Mouse (Mus musculus): ENCODE measurements at regions not wholly inside any gene's neighbourhood (a gene's known extent, or its start where the extent isn't known, plus 50 kb on each side); places are given as distances from the start of the nearest gene placed in this dataset.

DNA sequence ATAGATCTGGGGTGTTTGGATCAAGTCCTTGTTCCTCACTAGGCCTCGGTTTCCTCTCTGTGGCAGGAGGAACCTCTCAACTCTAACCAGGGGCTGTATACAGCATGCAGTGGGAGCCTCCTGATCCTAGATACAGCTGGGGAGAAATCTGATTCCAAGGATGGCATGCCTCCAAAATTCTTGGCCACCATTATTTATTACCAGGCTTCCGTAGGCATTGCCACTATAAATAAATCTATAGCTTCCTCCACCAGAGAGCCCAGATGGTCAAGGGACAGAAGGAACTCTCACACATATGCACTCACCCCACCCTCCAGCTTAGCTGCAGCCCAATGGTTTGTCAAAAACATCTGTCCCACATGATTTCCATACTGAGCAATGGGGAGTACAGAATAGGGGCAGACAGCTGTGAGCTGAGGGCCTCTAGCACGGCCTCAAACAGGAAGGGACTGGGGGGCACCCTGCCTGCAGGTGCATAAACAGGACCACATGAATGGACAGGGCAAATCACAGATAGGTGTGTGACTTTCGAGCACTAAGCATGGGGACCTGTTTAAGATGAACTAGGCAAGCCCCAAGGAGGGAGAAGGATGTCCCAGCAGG is 100.8 kb upstream of the Mgme1 start:
- DNase-seq (ENCODE audit: low spot score) = no peak

DNA sequence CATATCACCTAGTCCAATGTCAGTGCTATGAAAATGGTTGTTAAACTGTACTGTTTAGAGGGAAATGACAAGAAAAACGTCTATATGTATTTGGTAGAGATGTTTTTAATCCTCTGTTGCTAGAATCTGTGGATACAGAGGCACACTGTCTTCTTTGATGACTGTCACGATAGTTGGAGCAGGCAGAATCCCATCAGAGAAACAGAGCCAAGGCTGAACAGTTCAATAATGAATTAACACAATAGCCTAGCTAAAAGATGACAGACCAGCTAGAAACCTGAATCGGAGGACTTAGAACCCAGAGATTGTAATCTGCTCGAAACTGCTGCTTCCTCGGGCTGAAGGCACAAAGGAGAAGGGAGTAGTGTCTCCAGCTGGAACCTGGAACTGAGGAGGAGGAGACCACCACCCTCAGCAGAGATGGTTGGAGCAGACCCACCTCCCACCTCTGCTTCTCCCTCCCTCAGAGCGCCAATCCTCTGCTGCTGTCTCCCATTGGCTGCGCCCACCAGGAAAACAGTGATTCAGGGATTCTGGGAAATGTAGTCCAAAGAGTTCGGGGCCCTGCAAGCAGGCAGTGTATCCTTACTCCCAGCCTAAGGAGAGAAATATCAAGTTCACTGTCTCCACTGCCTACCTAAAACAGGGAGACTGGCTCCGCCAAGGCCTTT is 98.2 kb upstream of the Mgme1 start:
- DNase-seq (ENCODE audit: low spot score) = peak; percentile 82

DNA sequence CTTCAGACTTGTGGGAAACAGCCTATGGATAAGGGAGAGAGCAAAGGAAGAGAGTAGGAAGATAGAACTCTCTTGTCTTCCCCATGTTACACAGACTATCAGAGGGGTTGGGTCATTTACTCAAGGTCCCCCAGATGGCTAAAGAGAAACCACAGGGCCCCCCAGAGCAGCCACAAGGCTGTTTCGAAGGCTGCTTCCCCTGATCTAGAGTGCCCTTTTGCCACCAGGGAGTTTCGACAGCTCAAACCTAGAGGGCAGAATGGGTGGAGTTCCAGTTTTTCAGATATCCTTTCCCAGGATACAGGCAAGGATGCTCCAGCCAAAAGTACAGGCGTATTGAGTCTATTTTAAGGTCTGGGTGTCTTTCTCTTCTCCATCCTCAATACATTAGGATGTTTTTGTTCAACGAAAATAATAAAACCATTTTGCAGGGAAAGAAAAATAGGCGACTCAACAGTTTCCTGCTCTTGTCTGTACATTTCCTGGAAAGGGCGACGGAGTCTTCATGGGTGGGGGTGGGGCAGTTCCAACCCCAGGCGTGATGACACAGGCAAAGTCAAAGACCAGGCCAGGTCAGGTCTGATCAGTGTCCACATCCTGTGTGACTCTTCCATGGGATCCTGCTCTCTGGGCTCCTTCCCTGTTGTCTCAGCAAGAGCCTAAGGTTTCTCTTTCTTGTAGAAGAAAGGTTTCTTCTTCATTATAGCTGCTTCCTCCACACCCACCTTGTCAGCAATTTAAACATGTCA is 96.9 kb upstream of the Mgme1 start:
- no peak for DNase-seq (ENCODE audit: low spot score)

DNA sequence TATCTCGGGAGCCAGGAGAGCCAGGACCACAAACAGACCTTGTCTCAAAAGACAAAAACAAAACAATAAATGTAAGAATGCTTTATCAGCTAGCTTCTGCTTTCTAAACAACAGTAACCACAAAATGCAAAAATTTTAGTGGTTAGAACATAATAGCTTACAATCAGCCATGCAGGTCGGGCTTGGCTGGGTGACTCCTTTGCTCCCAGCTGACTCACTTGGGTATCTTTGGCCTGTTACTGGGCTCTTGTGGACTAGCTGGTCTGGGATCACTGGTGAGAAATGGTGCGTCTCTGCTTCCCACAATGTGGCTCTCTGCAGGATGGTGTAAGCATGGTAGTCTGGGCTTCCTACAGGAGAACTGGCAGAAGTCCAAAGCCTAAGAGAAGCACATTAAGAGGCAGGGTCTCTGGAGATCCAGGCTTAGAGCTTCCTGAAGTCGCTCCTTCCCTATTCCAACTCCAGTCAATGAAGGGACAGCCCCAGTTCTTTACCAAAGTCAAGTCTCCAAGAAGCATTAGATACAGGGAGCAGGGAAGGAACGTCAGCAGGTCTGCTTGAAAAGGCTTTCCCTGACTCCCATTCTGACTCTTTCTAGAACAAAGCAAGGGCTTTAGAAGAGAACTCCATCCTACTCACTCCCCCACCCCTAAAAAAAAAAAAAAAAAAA is 96.0 kb upstream of the Mgme1 start:
- no peak for DNase-seq (ENCODE audit: low spot score)

DNA sequence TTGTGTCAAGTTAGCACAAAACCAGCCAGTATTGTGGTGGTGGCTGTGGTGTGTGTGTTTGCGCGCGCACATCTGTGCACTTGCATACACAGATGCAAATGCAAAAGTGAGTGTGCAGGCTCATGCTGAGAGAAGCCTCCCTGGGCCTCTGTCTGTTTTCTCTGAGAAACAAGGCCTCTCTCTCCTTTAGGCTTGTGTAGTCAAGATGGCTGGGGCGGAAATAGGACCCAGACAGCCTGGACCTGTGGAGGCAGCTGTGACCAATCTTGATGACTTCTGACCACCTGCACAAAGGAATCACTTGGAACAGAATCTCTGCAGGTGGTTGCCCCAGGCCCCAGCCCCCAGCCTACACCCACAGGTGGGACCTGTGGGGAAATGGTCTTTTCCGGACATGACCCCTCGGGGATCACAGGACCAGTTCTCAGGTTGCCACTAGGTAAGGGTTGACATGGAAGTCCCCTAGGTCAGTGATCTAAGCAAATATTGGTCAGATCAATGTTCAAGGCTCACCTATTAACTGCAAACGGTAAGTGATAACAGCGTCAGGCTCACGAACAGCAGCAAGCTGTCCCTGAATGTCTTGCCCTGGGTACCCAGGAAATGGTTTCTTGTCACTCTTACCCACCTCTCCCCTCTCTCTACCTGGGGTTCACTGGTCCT is 93.8 kb upstream of the Mgme1 start:
- DNase-seq (ENCODE audit: low spot score) = no peak

DNA sequence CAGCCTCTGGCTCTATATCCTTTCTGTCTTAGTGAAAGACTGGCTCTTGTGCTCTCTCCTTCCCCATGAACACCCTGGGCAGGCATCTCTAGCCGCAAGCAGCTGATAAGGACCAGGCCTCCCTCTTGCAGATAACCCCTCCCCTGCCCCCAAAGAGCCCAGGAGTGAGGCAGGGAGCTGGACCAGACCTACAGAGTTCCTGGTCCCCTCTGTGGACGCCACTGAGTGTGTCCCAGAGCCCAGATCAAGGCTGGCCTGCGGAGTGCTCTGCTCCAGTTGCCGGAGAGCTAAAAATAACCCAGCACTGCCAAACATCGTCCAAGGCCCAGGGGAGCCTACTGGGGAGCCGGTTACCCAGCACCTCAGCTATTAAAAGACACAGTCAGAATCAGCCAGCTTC is 93.2 kb upstream of the Mgme1 start:
- no peak for DNase-seq (ENCODE audit: low spot score)

DNA sequence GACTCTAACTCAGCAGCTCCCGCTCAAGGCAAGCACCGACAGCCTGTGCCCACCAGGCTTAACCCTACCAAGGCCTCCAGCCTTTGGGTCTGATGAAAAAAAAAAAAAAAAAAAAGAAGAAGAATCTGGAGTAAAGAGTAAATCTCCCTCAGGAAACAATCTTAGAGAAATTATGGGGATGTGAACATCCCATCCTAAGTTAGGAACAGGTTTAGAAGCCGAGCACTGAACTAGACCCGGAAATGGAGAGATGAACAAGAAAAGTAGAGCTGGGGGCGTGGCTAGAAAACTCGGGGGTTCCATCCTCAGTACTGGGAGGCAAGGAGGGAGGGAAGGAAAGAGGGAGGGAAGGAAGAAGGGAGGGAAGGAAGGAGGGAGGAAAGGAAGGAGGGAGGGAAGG is 92.5 kb upstream of the Mgme1 start:
- DNase-seq (ENCODE audit: low spot score) = no peak

DNA sequence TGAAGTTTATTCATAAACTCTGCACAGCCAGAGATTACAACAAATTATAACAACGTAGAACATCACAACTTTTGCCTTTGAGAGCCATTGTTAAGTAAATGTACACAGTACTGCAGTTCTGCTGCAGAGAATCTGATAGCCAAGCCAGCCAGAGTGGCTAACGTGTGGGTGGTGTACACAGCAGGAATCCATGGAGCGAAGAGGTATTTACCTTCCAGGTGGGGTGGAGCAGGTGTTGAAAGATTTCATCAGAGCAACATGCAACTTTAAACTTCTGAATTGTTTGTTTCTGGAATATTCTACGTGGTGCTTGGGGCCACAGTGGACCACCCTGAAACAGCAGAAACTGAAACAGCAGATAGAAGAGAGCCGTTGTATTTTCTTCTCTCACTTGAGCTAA is 88.4 kb upstream of the Mgme1 start:
- no peak for DNase-seq (ENCODE audit: low spot score)

DNA sequence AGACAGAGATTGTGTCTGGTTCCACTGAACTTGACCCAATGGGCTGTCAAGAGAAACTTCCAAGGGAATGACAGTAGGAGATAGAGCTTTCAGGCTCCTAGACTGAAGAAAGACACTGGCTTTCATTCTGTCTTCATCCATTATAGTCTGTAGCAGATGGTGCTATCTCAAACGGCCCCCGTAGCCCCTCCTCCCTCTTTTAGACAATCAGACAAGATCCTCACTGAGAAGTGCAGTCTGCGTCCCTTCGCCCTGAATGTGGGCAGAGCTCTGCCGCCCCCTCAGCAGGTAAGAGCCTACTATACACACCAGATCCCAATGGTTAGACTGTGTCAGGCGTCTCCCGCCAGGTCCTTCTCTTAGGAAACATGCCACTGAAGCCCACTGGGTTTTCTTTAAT is 87.9 kb upstream of the Mgme1 start:
- no peak for DNase-seq (ENCODE audit: low spot score)

DNA sequence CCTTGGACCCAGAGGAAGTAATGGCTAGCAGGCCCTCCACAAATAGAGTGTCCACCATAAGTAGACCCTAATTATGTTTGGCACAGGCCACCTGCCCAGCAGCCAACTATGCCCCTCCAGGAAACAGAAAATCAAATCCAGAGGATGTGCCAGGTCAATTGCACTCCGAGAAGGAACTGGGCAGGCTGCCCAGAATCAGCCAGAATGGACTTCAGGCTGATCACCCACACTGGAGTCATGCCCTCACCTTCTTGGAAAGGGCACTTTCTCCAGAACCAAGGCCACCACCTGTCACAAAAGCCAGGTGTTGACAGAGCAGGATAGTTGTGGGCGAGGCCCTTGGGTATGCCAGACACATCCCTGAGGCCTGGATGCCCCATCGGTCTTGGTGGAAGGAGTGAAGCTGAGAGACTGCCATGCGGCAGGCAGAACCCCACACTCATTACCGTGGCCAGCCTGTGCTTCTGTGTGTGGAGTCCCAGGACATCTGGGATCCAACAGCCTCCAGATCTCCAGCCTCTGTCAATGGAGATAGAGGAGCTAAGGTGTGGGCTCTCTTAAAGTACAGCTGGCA is 87.0 kb upstream of the Mgme1 start:
- no peak for DNase-seq (ENCODE audit: low spot score)

DNA sequence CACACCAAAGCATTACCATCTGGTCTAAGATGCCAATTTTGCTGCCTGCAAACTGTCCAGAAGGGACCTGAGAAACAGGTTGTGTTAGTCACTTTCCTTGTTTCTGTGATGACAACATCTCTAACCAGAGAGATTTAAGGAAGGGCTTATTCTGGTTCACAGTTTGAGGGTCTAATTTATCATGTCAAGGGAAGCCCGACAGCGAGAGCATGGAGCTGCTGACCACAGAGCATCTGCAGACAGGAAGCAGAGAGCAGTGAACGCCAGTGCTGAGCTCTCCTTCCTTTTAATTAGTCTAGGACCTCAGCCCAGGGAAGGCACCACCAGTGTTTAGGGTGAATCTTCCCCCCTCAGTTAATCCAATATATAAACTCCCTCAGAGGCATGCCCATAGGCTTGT is 85.3 kb upstream of the Mgme1 start:
- no peak for DNase-seq (ENCODE audit: low spot score)

DNA sequence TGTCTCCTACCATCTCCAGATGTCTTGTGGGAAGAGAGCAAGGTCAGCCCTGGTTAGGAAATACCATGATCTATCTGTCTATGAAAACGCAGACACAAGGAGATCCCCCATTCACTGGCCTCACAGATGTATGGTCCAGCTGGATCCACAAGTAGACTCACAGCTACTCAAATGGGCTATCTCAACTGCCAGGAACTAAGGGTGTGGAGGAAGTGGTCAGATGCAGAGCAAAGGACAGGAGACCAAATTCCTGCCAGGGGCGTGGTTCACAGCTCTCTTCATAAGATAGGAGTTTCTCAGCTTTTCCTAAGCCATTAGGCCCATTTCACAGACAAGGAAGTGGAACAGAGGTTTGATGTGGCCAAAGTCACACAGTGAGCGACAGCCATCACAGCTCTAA is 84.0 kb upstream of the Mgme1 start:
- no peak for DNase-seq (ENCODE audit: low spot score)

DNA sequence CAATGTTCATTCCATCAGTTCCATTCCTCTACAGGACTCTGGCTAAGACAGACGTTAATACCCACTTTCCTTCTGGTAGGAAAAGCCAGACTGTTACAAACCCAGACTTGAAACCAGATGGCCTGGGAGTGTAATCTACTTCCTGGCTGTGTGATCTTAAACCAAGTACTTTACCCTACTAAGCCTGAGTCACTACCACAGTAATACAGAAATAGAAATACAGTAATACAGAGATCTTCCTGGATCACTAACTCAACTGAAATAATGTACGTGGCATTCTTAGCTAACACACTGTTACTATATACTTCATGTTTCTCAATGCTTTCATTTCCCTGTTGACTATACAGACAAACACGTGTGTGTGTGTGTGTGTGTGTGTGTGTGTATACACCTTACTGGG is 82.4 kb upstream of the Mgme1 start:
- DNase-seq (ENCODE audit: low spot score) = no peak

DNA sequence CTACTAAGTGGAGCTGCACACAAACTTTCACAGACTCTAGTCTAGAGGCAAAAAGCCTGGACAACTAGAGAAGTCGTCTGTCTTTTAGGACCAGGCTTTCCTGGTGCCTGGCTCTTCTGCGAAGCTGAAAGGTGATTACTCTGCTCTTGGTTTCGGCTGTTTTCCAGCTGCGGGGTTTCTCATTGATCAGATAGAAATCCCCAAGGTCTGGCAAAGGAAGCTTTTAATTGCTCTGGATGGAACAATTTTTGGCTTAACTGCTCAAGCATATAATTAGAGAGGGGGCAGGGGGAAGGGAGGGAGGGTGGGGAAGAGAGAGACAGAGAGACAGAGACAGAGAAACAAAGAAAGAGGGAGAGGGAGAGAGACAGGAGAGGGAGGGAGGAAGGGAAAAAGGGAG is 82.0 kb upstream of the Mgme1 start:
- no peak for DNase-seq (ENCODE audit: low spot score)

DNA sequence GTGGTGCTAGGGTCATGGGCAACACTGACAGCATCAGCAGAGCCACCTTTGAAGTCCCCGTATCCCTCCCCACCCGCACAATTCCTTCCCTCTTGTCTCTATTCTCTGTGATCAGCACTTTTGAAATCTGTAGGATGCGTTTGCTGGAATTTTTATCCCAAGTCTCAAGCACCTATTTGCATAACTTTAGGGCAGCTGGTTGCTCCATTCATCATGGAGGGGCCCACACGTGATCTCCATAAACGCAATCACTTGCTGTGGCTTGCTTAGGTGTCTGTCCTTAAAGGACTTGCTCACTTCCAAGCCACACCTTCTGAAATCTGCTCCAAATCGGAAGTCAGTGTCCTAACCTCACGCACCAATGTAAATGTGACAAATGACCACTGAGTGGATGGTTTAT is 80.7 kb upstream of the Mgme1 start:
- DNase-seq (ENCODE audit: low spot score) = no peak

DNA sequence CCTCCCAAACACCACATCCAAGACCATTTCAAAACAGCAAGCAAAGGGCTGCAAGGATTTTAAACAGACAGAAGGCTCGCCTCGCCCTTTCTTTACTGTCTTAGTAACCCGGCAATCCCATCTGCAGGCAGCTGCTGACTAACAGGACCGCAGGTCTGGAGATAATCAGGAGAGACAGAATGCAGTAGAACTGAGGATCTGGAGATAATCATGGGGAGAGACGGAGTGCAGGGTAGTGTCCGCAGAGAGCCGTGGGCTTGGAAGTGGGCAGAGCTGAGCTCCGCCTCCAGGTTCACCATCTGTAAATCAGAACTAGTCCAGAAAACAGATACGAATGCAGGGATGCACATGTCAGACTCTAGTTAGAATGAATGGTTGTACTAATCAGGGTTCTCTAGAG is 79.4 kb upstream of the Mgme1 start:
- DNase-seq (ENCODE audit: low spot score) = no peak

DNA sequence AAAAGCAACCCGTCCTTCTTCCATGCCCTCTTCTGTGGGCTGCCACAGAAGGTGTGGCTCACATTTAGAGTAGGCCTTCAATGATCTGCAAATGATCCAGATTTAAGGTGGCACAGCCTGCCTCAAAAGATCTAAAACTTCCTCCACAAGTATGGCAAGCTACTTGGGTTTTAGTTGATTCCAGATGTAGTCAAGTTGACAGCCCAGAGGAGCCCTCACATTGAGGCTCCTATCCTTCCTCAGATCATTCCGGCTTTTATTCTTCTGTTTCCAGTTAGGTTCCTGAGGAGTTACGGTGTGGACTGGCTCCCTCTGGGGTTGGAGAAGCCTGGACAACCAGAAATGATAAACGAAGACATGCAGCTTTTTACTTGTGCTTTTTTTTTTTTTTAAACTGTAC is 78.8 kb upstream of the Mgme1 start:
- no peak for DNase-seq (ENCODE audit: low spot score)

DNA sequence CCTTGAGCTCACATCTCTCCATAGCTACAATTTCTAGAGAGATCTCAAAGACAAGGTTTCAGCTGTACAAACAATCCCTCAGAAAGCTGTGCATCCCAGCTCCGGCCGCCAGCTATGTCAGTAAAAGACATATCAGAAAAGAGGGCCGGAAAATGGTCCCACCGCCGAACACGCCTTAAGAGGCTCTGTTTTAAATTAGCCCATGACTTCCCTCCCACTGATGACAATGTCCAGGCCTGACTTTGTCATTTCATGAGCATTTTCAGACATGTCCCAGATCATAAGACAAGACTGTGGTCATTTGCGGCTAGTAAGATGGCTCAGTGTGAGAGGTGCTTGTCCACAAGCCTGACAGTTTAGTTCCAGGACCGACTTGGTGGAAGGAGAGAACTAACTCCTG is 78.0 kb upstream of the Mgme1 start:
- DNase-seq (ENCODE audit: low spot score) = no peak

DNA sequence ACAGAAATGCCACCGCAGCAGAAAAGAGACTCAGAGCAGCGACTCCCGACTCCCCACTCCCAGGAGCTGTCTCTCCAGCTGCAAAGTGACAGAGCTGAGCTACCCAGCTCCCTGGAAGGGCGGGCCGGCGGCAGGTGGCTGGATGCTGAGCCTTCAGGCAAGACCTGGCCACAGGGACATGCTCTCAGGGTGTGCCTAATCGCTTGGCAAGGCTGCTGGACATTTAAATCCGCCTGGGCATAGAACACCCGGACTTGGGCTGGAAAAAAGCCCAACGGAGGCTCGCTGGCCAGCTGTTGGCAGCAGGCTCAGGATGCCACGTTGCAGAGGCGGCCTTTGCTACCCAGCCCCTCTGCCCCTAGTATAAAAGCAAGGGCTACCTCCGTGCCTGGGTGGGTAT is 74.6 kb upstream of the Mgme1 start:
- no peak for DNase-seq (ENCODE audit: low spot score)

DNA sequence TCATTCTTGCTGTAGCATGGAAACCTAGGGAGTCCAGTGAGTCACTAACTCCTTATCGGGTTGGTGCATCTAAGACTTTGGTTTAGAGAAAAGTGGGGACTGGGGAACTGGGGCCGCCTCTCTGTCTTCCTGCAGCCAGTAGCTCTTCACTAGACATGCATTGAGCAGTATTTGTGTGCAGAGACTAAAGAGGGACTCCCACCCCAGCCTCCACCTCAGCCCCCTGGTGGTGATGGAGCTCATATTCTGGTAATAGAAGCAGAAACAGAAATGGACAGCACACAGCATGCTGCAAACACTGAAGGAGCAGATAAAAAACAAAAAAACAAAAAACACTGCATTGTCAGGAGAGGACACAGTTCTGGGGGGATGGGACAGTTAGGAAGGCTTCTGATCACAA is 73.3 kb upstream of the Mgme1 start:
- DNase-seq (ENCODE audit: low spot score) = peak; percentile 15

DNA sequence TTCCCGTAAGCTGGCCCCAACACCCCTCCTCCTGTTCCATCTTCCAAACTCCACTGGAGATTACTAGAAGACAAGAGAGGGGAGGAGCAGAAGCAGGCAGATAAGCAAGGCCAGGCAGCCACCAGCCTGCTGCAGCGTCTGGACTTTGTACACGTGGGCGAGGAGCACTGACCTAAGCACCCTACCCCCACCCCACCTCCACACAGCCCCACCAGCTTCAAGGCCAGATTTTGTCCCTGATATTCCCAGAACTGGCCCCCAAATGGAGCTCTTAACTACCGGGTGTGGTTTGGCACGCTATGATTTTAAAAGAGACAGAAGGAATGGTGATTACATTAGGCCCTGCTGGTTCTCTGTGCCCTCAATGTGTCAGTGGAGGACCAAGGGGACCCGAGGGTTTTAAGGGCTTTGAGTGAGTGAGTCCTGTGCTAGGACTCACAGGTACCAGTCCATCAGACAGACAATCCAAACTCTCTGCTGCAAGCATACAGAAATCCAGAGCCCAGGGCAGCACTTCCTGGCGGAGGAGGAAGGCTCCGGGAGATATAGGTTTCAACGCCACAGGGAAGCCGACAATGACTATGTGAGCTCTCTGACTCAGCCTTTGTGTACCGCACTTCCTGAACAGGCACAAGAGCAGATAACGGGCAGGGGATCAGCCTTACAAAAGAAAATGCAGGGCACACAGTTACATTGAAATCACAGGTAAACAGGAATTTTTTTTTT is 72.0 kb upstream of the Mgme1 start:
- no peak for DNase-seq (ENCODE audit: low spot score)
